Mouse (Mus musculus) embryonic facial prominence, embryonic 13.5 days (tissue): ENCODE data around the gene Haao. TPM values are rescaled to one million over a fixed set of nuclear protein-coding genes. Genes with fewer than 3 reads are reported as not detected.

Experiments
- ATAC-seq: fragments of 200-750 bp; cut with Nextera tagmentation; 2 replicates; pipeline ENCODE4 v1.8.0; 2017; ENCODE audit warnings: low read depth; ENCODE audit not compliant: insufficient number of reproducible peaks, insufficient read depth, low FRiP score, low TSS enrichment
- H3K27ac ChIP-seq: fragments of 300-500 bp; sonication (generic); 2 replicates; pipeline ENCODE4 v1.5.1; 2015; ENCODE audit warnings: moderate library complexity, mild to moderate bottlenecking, inconsistent platforms
- H3K27me3 ChIP-seq: fragments of 300-500 bp; sonication (generic); 2 replicates; pipeline ENCODE4 v1.6.1; 2015; ENCODE audit warnings: mild to moderate bottlenecking, inconsistent platforms
- H3K36me3 ChIP-seq: fragments of 300-500 bp; sonication (generic); 2 replicates; pipeline ENCODE4 v1.6.1; 2015; ENCODE audit warnings: mild to moderate bottlenecking, inconsistent platforms
- H3K4me1 ChIP-seq: fragments of 300-500 bp; sonication (generic); 2 replicates; pipeline ENCODE4 v1.6.1; 2015; ENCODE audit warnings: inconsistent platforms
- H3K4me2 ChIP-seq: fragments of 300-500 bp; sonication (generic); 2 replicates; pipeline ENCODE4 v1.6.1; 2015; ENCODE audit warnings: moderate library complexity, mild to moderate bottlenecking, inconsistent platforms
- H3K4me3 ChIP-seq: fragments of 300-500 bp; sonication (generic); 2 replicates; pipeline ENCODE4 v1.5.1; 2015; ENCODE audit warnings: mild to moderate bottlenecking, inconsistent platforms
- H3K9ac ChIP-seq: fragments of 300-500 bp; sonication (generic); 2 replicates; pipeline ENCODE4 v1.6.1; 2015; ENCODE audit warnings: mild to moderate bottlenecking, inconsistent platforms
- H3K9me3 ChIP-seq: fragments of 300-500 bp; sonication (generic); 2 replicates; pipeline ENCODE4 v1.6.1; 2016; ENCODE audit warnings: inconsistent platforms
- WGBS: fragments of 180-500 bp; shearing (Covaris S2); methylation state at CpG from one replicate; pipeline ENCODE4 v1.1.7; 2015; ENCODE audit warnings: mixed read lengths; 5-methylcytosine and 5-hydroxymethylcytosine counted together
- polyA plus RNA-seq: library from polyadenylated mRNA; unstranded; fragments of >200 nt; fragmentation: Nextera tagmentation; extraction: Ambion mirVana; gene quantifications from 2 replicates; pipeline ENCODE4 v1.2.1, GENCODE M21; 2015

Gene Haao
- polyA plus RNA-seq, 1 experiment from 2014 or later = 1.5 TPM

GRCm38 (mm10) chr17:83808476-83809098, 39.2 kb downstream of the Haao start:
- H3K27me3 ChIP-seq = no peaks in the 10 kb centered on the region
- no peak overlapping the region for H3K4me3 ChIP-seq
- no peaks in the 10 kb centered on the region for H3K9me3 ChIP-seq
- no peaks in the 10 kb centered on the region for H3K4me1 ChIP-seq
- ATAC-seq = no peak
- H3K36me3 ChIP-seq = peaks cover 73% of the 10 kb centered on the region
- H3K27ac ChIP-seq = no peak overlapping the region
- H3K4me2 ChIP-seq = no peak overlapping the region
- WGBS = 86% methylated on average over 12 of the region's 12 CpGs
- H3K9ac ChIP-seq = no peak overlapping the region

- H3K4me1 ChIP-seq = no peaks in the 10 kb centered on the region
- H3K9me3 ChIP-seq = no peaks in the 10 kb centered on the region
- no peaks in the 10 kb centered on the region for H3K27me3 ChIP-seq
- no peak for ATAC-seq
- no peak overlapping the region for H3K4me2 ChIP-seq
- no peak overlapping the region for H3K9ac ChIP-seq
- peaks cover 80% of the 10 kb centered on the region for H3K36me3 ChIP-seq
- no peak overlapping the region for H3K4me3 ChIP-seq
- no peak overlapping the region for H3K27ac ChIP-seq
- WGBS = 73% methylated on average over 11 of the region's 11 CpGs
These were observed 39.9 kb downstream of the Haao start for GRCm38 (mm10) chr17:83807778-83808398.

GRCm38 (mm10) chr17:83807345-83807744, 40.4 kb downstream of the Haao start:
- Histone ChIP-seq H3K9me3 (no peaks in the 10 kb centered on the region), H3K36me3 (peaks cover 77% of the 10 kb centered on the region)
- 77% methylated on average over 7 of the region's 7 CpGs for WGBS

GRCm38 (mm10) chr17:83805078-83805477, 42.7 kb downstream of the Haao start:
- peaks cover 73% of the 10 kb centered on the region for H3K36me3 ChIP-seq
- WGBS = 92% methylated on average over 9 of the region's 9 CpGs
- H3K4me1 ChIP-seq = no peaks in the 10 kb centered on the region

More at GRCm38 (mm10) chr17:83807345-83807744, 40.4 kb downstream of the Haao start:
- no peak for ATAC-seq
- no peak overlapping the region for H3K27ac ChIP-seq
- H3K4me1 ChIP-seq = no peaks in the 10 kb centered on the region
- H3K4me3 ChIP-seq = no peak overlapping the region
- no peak overlapping the region for H3K9ac ChIP-seq
- no peak overlapping the region for H3K4me2 ChIP-seq
- H3K27me3 ChIP-seq = no peaks in the 10 kb centered on the region

DNA sequence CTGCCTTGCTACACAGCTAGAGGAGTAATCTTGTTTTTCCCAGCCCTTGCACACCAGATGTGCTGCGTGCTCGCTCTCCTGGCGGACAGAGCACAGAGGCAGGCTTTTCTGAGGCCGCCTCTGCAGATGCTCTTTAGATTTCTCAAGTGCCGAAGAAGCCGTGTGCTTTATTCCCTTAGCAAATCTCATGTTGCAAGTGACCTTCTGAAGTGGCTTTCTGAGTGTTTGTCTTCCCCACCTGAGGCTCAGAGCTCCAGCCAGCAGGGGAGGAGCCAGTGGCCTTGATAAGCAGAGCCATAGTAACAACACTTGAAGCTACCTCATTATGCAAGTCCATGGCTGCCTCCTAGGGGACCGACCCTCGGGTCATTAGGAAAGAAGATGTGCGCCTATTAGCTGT, 43.8 kb downstream of the Haao start:
- no peak for ATAC-seq
- H3K36me3 ChIP-seq = peaks cover 63% of the 10 kb centered on the region
- WGBS = 73% methylated on average over 9 of the region's 9 CpGs

More at GRCm38 (mm10) chr17:83805078-83805477, 42.7 kb downstream of the Haao start:
- H3K4me2 ChIP-seq = no peak overlapping the region
- no peaks in the 10 kb centered on the region for H3K9me3 ChIP-seq
- H3K27ac ChIP-seq = no peak overlapping the region
- H3K9ac ChIP-seq = no peak overlapping the region
- no peaks in the 10 kb centered on the region for H3K27me3 ChIP-seq
- no peak for ATAC-seq
- H3K4me3 ChIP-seq = no peak overlapping the region

DNA sequence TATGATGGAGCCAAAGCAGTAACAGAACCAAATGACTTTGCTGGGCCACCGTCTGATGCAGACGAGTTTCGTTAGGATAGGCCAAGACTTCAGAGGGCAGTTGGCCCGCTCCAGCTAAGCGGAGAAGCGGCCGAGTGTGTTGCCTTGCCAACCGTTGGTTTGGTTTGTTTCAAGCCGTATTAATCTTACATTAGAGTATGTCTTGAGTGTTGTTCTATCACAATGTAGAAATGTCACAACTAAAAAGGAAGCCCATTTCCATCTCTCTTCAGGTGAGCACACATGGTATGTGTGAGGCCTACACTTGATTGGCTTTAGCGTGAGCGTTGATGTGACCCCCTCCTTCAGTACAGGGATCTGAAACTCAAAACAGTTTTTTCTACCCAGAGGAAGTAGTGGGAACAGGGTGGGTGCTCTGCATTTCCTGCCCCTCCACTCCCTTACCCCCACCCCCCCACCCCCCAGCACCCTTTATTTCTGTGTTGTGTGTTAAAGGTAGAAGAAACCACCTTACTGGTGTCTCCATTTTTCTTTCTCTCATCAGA, 48.2 kb downstream of the Haao start:
- 95% methylated on average over 11 of the region's 11 CpGs for WGBS
- H3K9me3 ChIP-seq = no peaks in the 10 kb centered on the region

More for the DNA sequence above, 43.8 kb downstream of the Haao start:
- no peak overlapping the region for H3K4me2 ChIP-seq
- H3K27ac ChIP-seq = no peak overlapping the region
- H3K9me3 ChIP-seq = no peaks in the 10 kb centered on the region
- no peak overlapping the region for H3K9ac ChIP-seq
- no peak overlapping the region for H3K4me3 ChIP-seq
- no peaks in the 10 kb centered on the region for H3K27me3 ChIP-seq
- H3K4me1 ChIP-seq = no peaks in the 10 kb centered on the region

DNA sequence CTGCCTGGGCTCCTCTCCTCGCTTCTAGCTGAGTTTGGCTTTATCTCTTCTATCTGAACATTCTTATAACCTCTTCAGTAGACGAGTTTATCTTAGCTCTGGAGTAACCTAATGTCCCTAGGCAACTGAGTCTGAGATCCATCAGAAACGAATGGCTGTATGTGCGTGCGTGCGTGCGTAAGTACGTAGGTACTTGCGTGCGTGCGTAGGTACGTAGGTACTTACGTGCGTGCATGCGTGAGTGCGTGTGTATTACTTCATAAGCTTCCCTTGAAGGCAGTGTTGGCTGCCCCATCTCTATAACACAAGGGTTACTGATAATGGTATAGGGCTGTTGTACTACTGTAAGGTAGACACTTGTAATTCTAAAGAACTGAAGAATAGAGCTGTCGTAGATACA, 52.6 kb downstream of the Haao start:
- H3K9ac ChIP-seq = no peak overlapping the region
- H3K36me3 ChIP-seq = peaks cover 18% of the 10 kb centered on the region
- no peak overlapping the region for H3K27ac ChIP-seq
- H3K4me2 ChIP-seq = no peak overlapping the region
- WGBS = 96% methylated on average over 17 of the region's 17 CpGs
- H3K9me3 ChIP-seq = no peaks in the 10 kb centered on the region
- no peaks in the 10 kb centered on the region for H3K4me1 ChIP-seq
- H3K27me3 ChIP-seq = no peaks in the 10 kb centered on the region
- H3K4me3 ChIP-seq = no peak overlapping the region
- ATAC-seq = no peak

More for the DNA sequence above, 48.2 kb downstream of the Haao start:
- no peak overlapping the region for H3K4me3 ChIP-seq
- no peak overlapping the region for H3K9ac ChIP-seq
- H3K36me3 ChIP-seq = peaks cover 31% of the 10 kb centered on the region
- ATAC-seq = no peak
- H3K4me1 ChIP-seq = no peaks in the 10 kb centered on the region
- H3K27me3 ChIP-seq = no peaks in the 10 kb centered on the region
- H3K27ac ChIP-seq = no peak overlapping the region
- no peak overlapping the region for H3K4me2 ChIP-seq

DNA sequence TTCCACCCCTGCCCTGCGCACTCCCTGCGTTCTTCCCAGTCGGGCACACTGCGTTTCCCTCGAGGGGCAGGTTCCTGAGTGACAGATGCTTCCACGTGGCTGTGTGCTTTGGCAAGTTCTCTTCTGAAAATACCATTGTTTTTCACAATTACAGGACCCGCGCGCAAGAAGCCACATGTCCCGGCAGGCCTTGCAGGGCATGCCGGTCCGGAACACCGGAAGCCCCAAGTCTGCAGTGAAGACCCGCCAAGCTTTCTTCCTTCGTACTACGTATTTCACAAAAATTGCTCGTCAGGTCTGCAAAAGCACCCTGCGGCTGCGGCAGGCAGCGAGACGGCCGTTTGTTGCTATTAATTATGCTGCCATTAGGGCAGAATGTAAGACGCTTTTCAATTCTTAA, 55.4 kb downstream of the Haao start:
- no peak overlapping the region for H3K27ac ChIP-seq
- no peak overlapping the region for H3K9ac ChIP-seq
- no peak overlapping the region for H3K4me3 ChIP-seq
- no peaks in the 10 kb centered on the region for H3K27me3 ChIP-seq
- no peak for ATAC-seq
- no peaks in the 10 kb centered on the region for H3K4me1 ChIP-seq
- H3K36me3 ChIP-seq = peaks cover 28% of the 10 kb centered on the region
- no peak overlapping the region for H3K4me2 ChIP-seq
- H3K9me3 ChIP-seq = no peaks in the 10 kb centered on the region
- WGBS = 71% methylated on average over 23 of the region's 23 CpGs

DNA sequence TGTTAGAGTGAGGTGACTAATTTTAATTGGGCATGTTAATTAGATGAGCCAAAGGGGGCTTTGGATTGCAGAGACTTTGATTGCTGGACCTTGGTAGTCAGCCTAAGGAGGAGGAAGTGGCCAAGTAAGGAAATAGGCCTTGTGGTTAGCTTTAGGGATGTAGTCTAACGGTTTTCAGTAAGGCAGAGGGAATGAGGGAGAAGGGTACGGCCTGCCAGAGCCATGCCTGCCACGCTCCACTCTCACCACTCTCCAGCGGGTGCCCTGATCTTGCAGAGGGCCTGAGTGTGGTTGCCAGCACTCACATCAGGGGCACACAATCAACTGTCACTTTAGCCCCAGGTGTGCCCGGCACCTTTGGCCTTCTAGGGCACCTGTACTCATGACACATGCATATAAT, 57.6 kb downstream of the Haao start:
- Histone ChIP-seq H3K27ac (no peak overlapping the region), H3K9me3 (no peaks in the 10 kb centered on the region), H3K27me3 (no peaks in the 10 kb centered on the region), H3K9ac (no peak overlapping the region), H3K4me1 (no peaks in the 10 kb centered on the region), H3K36me3 (peaks cover 37% of the 10 kb centered on the region), H3K4me3 (no peak overlapping the region), H3K4me2 (no peak overlapping the region)
- WGBS = 80% methylated on average over 5 of the region's 5 CpGs
- no peak for ATAC-seq

- Histone ChIP-seq H3K4me1 (peaks cover 12% of the 10 kb centered on the region), H3K9me3 (no peaks in the 10 kb centered on the region), H3K4me2 (no peak overlapping the region), H3K9ac (no peak overlapping the region), H3K27me3 (no peaks in the 10 kb centered on the region), H3K27ac (no peak overlapping the region), H3K4me3 (no peak overlapping the region), H3K36me3 (peaks cover 33% of the 10 kb centered on the region)
- 93% methylated on average over 6 of the region's 6 CpGs for WGBS
- no peak for ATAC-seq
These were observed 61.3 kb downstream of the Haao start for GRCm38 (mm10) chr17:83786418-83786817.

DNA sequence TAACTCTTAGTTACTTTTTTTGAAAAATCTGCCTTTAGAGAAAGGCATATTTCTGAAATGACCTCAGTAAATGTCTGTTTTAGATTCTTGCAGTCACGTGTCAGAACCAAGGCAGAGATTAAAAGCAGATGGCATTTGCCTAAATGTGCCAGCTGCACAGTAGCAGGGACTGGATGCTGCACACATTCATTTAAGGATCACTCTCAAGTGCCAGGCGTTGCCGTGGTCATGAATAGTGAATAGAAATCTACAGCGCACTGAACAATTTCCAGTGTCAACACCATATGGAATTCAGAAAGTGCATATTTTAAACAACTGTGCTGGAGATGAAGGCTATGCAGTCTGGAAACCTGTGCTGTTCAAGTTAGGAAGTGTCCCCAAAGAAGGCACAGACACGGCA, 65.0 kb downstream of the Haao start:
- no peak overlapping the region for H3K9ac ChIP-seq
- H3K27ac ChIP-seq = peak overlapping the region; percentile 44
- H3K4me3 ChIP-seq = no peak overlapping the region
- H3K36me3 ChIP-seq = peaks cover 37% of the 10 kb centered on the region
- peaks cover 12% of the 10 kb centered on the region for H3K4me1 ChIP-seq
- ATAC-seq = peak; percentile 43; the same call in 1 of the 2 replicates
- no peaks in the 10 kb centered on the region for H3K27me3 ChIP-seq
- H3K9me3 ChIP-seq = no peaks in the 10 kb centered on the region
- whole genome bisulfite sequencing = 23% methylated on average over 5 of the region's 5 CpGs
- H3K4me2 ChIP-seq = no peak overlapping the region
